ENCODE assay signal across 24 mouse cellular contexts in genomic region chr17:21792256-21792655, GRCm38 (mm10).
"Had no signal": no experiment of that assay in that cellular context is flagged by ENCODE, and none has a peak within 500 bp of the region (broad histone marks: within the 10 kb centered on the region; RNA-seq: fewer than 3 reads in every experiment).

No protein-coding gene starts in this region.

- H3K4me1 ChIP-seq: heart, embryonic 13.5 days; heart, embryonic 15.5 days; hindbrain, embryonic 10.5 days; hindbrain, embryonic 12.5 days; intestine, embryonic 15.5 days; limb, embryonic 10.5 days; limb, embryonic 12.5 days; liver, embryonic 13.5 days; liver, embryonic 15.5 days had no signal

- DNase-seq: gastrocnemius, adult 2 months; gastrocnemius, postnatal 14 days; gastrocnemius, postnatal 36 days; heart, adult 11 months; heart, adult 2 months; heart, postnatal 4 days; kidney, adult 18-20 months; kidney, adult 8-10 months; kidney, postnatal 10 days; kidney, postnatal 25 days; kidney, postnatal 4 days; liver; liver, embryonic 13.5 days had no signal

- H3K27ac ChIP-seq: gastrocnemius, adult 2 months; heart, adult 2 months; heart, embryonic 13.5 days; heart, embryonic 15.5 days; hindbrain, embryonic 10.5 days; hindbrain, embryonic 12.5 days; hindbrain, embryonic 14.5 days; intestine, embryonic 15.5 days; layer of hippocampus, adult 2 months; left cerebral cortex, adult 2 months; limb, embryonic 10.5 days; limb, embryonic 12.5 days; liver, embryonic 13.5 days; liver, embryonic 15.5 days had no signal

- H3K9ac ChIP-seq: heart, embryonic 13.5 days; heart, embryonic 15.5 days; hindbrain, embryonic 12.5 days; hindbrain, embryonic 14.5 days; intestine, embryonic 15.5 days; limb, embryonic 12.5 days; liver, embryonic 13.5 days; liver, embryonic 15.5 days had no signal

- H3K4me3 ChIP-seq: gastrocnemius, adult 2 months; heart, adult 2 months; heart, embryonic 13.5 days; heart, embryonic 15.5 days; hindbrain, embryonic 10.5 days; hindbrain, embryonic 12.5 days; intestine, embryonic 15.5 days; layer of hippocampus, adult 2 months; left cerebral cortex, adult 2 months; limb, embryonic 10.5 days; limb, embryonic 12.5 days; liver, embryonic 13.5 days; liver, embryonic 15.5 days had no signal

- H3K9me3 ChIP-seq: heart, embryonic 15.5 days; intestine, embryonic 15.5 days; limb, embryonic 10.5 days; limb, embryonic 12.5 days; liver, embryonic 13.5 days; liver, embryonic 15.5 days had no signal

- H3K36me3 ChIP-seq: heart, embryonic 13.5 days; heart, embryonic 15.5 days; hindbrain, embryonic 10.5 days; hindbrain, embryonic 12.5 days; intestine, embryonic 15.5 days; limb, embryonic 10.5 days; limb, embryonic 12.5 days; liver, embryonic 13.5 days; liver, embryonic 15.5 days had no signal
